Mouse (Mus musculus): Measurements from ENCODE around the gene Chd5. TPM values are rescaled to one million over a fixed set of nuclear protein-coding genes. Genes with fewer than 3 reads are reported as not detected.

The Chd5 gene
- polyA plus RNA-seq, 2 experiments: 0.09 to 0.18 TPM

DNA sequence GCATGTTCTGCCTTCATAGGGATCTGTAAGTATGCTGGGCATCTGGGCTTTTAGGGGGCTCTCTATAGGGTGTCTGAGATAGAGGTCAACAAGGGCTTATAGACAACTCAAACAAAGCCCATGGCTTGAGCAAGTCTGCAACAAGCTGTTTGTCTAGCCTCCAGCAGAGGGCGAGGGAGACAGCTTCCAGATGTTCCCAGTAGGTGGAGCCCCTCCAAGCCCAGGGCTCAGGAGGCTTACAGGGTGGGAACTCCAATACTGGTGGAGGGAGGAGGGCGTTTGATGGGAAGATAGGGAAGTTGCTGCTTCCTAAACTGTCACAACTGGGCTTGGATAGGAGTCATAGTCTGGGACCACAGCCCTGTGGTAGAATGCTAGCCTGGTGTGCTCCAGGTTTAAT lies 5.5 kb upstream of the Chd5 start:
- ATAC-seq (ENCODE audit: insufficient read depth) (peak; percentile 47; the same call in 1 of the 2 replicates), DNase-seq (ENCODE audit: low read depth in 3 of 3, low spot score in 3 of 3) (peak in 1 of 3 experiments; percentile 33)
- Histone ChIP-seq H3K9ac (replicated peaks) (no peak overlapping the region), H3K4me2 (ENCODE audit: low read depth) (no peak overlapping the region), H3K9me3 (ENCODE audit: control insufficient read depth, low read length) (no peaks in the 10 kb centered on the region), H3K27me3 (ENCODE audit: control insufficient read depth, insufficient read depth, low read length) (peaks cover 13% of the 10 kb centered on the region), H3K4me1 (replicated peaks; ENCODE audit: control insufficient read depth in 2 of 2, insufficient read depth in 2 of 2, low read length in 1 of 2) (no peaks in the 10 kb centered on the region), H3K4me3 (ENCODE audit: insufficient read depth in 1 of 2, low read depth in 2 of 2, low read length in 2 of 2) (no peak overlapping the region), H3K36me3 (replicated peaks; ENCODE audit: control insufficient read depth, insufficient read depth, low read depth) (peaks cover 56% of the 10 kb centered on the region), H3K27ac (no peak overlapping the region)
- 41% methylated on average over 2 of the region's 2 CpGs for WGBS (ENCODE audit: insufficient replicate concordance)
- TF ChIP-seq CTCF (IDR thresholded peaks at IDR 0.05; ENCODE audit: low read depth) (peak; percentile 95), EP300 (IDR thresholded peaks at IDR 0.05; ENCODE audit: low read depth) (no peak)

DNA sequence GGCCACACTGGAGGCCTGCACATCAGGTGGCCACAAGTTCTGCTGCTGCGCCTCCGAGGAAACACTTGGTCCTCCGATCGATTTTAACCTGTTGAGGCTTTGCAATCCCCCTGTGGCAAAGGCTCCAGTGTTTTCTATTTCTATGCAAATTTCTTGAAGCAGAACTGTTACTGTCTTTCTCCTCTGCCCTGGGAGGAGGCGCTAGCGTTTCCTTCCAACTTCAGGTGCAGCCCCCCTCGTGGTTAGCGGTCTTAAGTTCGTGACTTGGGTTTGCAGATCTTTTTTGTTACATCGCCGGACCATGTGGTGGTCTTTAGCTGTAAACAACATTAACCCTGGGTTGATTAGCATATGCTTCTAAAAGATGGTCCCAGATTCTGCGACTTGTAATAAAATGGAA lies 4.9 kb upstream of the Chd5 start:
- no peak overlapping the region for H3K4me3 ChIP-seq (ENCODE audit: insufficient read depth in 1 of 2, low read depth in 2 of 2, low read length in 2 of 2)
- H3K27ac ChIP-seq: no peak overlapping the region
- H3K9me3 ChIP-seq (ENCODE audit: control insufficient read depth, low read length): no peaks in the 10 kb centered on the region
- ATAC-seq (ENCODE audit: insufficient read depth) (no peak), DNase-seq (ENCODE audit: low read depth in 3 of 3, low spot score in 3 of 3) (no peak)
- WGBS (ENCODE audit: insufficient replicate concordance): 88% methylated on average over 12 of the region's 12 CpGs
- H3K36me3 ChIP-seq (replicated peaks; ENCODE audit: control insufficient read depth, insufficient read depth, low read depth): peaks cover 53% of the 10 kb centered on the region
- no peak overlapping the region for H3K4me2 ChIP-seq (ENCODE audit: low read depth)
- peaks cover 19% of the 10 kb centered on the region for H3K27me3 ChIP-seq (ENCODE audit: control insufficient read depth, insufficient read depth, low read length)
- TF ChIP-seq EP300 (IDR thresholded peaks at IDR 0.05; ENCODE audit: low read depth) (no peak), CTCF (IDR thresholded peaks at IDR 0.05; ENCODE audit: low read depth) (no peak)
- H3K4me1 ChIP-seq (replicated peaks; ENCODE audit: control insufficient read depth in 2 of 2, insufficient read depth in 2 of 2, low read length in 1 of 2): no peaks in the 10 kb centered on the region
- H3K9ac ChIP-seq (replicated peaks): no peak overlapping the region

DNA sequence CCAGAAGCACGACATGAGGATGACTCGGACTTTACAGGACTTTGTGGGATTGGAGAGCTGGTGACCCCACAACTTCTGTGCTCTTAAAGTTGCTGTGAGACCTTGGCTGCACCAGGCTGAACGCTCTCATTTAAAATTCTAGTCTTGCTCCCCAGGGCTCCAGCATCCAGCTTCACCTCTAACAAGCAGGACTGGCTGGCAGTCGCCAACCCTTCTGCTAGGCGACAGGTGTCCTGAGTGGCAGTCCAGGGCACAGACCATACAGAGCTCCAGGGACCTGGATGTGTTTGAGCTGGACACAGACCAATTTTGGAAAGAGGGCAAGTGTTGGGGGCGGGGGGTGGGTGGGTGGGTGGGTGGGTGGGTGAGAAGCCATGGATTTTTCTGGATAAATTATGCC lies 679 bp upstream of the Chd5 start:
- ATAC-seq (ENCODE audit: insufficient read depth) (no peak), DNase-seq (ENCODE audit: low read depth in 3 of 3, low spot score in 3 of 3) (no peak)
- Histone ChIP-seq H3K4me1 (replicated peaks; ENCODE audit: control insufficient read depth in 2 of 2, insufficient read depth in 2 of 2, low read length in 1 of 2) (no peaks in the 10 kb centered on the region), H3K9ac (replicated peaks) (no peak overlapping the region), H3K4me2 (ENCODE audit: low read depth) (no peak overlapping the region), H3K27ac (no peak overlapping the region), H3K9me3 (ENCODE audit: control insufficient read depth, low read length) (no peaks in the 10 kb centered on the region), H3K36me3 (replicated peaks; ENCODE audit: control insufficient read depth, insufficient read depth, low read depth) (peaks cover 14% of the 10 kb centered on the region), H3K4me3 (ENCODE audit: insufficient read depth in 1 of 2, low read depth in 2 of 2, low read length in 2 of 2) (no peak overlapping the region), H3K27me3 (ENCODE audit: control insufficient read depth, insufficient read depth, low read length) (peaks cover 42% of the 10 kb centered on the region)
- WGBS (ENCODE audit: insufficient replicate concordance): 22% methylated on average over 6 of the region's 6 CpGs
- TF ChIP-seq CTCF (IDR thresholded peaks at IDR 0.05; ENCODE audit: low read depth) (no peak), EP300 (IDR thresholded peaks at IDR 0.05; ENCODE audit: low read depth) (no peak)

DNA sequence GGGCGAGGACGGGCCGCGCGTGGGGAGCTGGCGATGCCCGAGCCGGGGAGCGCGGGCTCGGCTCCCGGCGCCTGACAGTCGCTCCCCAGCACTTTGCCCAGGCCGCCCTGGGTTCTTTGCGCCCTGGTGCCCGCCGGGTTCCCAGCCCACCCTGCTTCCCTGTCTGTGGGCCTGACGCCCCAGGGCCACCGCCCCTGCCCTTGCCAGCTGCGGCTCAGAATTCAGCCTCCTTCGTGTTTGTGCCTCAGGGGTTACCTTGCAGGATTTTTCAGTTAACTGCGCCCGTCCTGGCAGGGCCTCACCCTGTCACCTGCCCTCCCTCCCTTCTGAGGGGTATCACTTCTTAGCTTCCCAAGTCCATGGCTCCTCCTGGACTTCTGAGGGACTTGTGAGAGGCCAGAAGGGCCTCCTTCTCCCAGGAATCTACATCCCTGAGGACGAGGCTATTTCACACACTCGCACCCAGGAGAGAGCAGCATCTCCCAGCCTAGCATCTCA lies 891 bp downstream of the Chd5 start:
- Histone ChIP-seq H3K27me3 (ENCODE audit: control insufficient read depth, insufficient read depth, low read length) (peaks cover 42% of the 10 kb centered on the region), H3K4me3 (ENCODE audit: insufficient read depth in 1 of 2, low read depth in 2 of 2, low read length in 2 of 2) (peak overlapping the region in 1 of 2 experiments; percentile 32; a peak in 1 of 4 replicates), H3K4me2 (ENCODE audit: low read depth) (peak overlapping the region; percentile 40), H3K4me1 (replicated peaks; ENCODE audit: control insufficient read depth in 2 of 2, insufficient read depth in 2 of 2, low read length in 1 of 2) (no peaks in the 10 kb centered on the region), H3K27ac (no peak overlapping the region), H3K9ac (replicated peaks) (no peak overlapping the region), H3K9me3 (ENCODE audit: control insufficient read depth, low read length) (no peaks in the 10 kb centered on the region), H3K36me3 (replicated peaks; ENCODE audit: control insufficient read depth, insufficient read depth, low read depth) (no peaks in the 10 kb centered on the region; the same call in 1 of the 2 replicates)
- no peak for DNase-seq (ENCODE audit: low read depth in 3 of 3, low spot score in 3 of 3)
- no peak for ATAC-seq (ENCODE audit: insufficient read depth)
- TF ChIP-seq EP300 (IDR thresholded peaks at IDR 0.05; ENCODE audit: low read depth) (no peak), CTCF (IDR thresholded peaks at IDR 0.05; ENCODE audit: low read depth) (no peak)
- WGBS (ENCODE audit: insufficient replicate concordance): 5% methylated on average over 25 of the region's 26 CpGs

DNA sequence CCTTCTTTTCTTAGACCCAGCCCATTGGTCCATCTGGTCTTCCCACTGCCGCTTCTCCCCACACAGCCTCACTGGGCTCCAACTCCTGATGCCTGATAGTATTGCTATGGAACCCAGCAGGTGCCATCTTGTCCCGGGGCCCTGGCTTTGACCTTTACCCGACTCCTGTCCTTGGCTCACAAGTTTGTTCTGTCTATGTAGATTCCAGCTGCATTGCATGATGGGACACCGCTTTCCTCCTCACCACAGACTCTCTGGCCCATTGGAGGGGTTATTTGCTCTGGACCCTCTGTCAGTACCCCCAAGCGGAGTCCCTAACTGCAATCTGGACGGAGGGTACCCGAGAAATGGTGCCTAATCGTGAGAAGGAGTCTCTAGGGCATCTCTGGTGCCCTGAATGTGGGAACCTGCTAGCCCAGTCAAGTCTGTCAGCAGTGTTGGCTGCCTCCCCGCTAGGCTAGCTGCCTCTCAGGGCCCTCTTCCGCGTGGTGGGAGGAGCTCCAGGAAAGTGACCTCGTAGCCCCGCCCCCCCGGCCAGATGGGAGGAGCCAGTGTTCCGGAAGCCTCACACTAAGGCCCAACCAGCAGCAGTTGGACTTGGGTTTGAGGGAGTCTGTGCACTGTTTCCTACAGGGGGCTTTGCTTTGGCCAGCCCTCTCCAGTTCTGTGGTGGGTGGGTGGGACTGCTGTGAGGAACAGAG lies 2.3 kb downstream of the Chd5 start:
- Histone ChIP-seq H3K9ac (replicated peaks) (no peak overlapping the region), H3K27ac (no peak overlapping the region), H3K4me3 (ENCODE audit: insufficient read depth in 1 of 2, low read depth in 2 of 2, low read length in 2 of 2) (no peak overlapping the region), H3K4me2 (ENCODE audit: low read depth) (no peak overlapping the region), H3K9me3 (ENCODE audit: control insufficient read depth, low read length) (no peaks in the 10 kb centered on the region), H3K4me1 (replicated peaks; ENCODE audit: control insufficient read depth in 2 of 2, insufficient read depth in 2 of 2, low read length in 1 of 2) (peaks cover 0 to 9% of the 10 kb centered on the region in 2 experiments; a peak in 2 of 4 replicates), H3K36me3 (replicated peaks; ENCODE audit: control insufficient read depth, insufficient read depth, low read depth) (no peaks in the 10 kb centered on the region; the same call in 1 of the 2 replicates), H3K27me3 (ENCODE audit: control insufficient read depth, insufficient read depth, low read length) (peaks cover 42% of the 10 kb centered on the region)
- DNase-seq (ENCODE audit: low read depth in 3 of 3, low spot score in 3 of 3): no peak
- 30% methylated on average over 15 of the region's 15 CpGs for WGBS (ENCODE audit: insufficient replicate concordance)
- no peak for TF ChIP-seq EP300 (IDR thresholded peaks at IDR 0.05; ENCODE audit: low read depth)
- no peak for TF ChIP-seq CTCF (IDR thresholded peaks at IDR 0.05; ENCODE audit: low read depth)
- no peak for ATAC-seq (ENCODE audit: insufficient read depth)

Data from liver, embryonic 14.5 days (tissue).